Mouse (Mus musculus) limb, embryonic 15.5 days (tissue): Measurements from ENCODE around the gene Cyyr1. TPM values are rescaled to one million over a fixed set of nuclear protein-coding genes. Genes with fewer than 3 reads are reported as not detected.
"Not testable (repeated sequence)": the region's sequence is repeated elsewhere in the genome, so short reads cannot be mapped to it uniquely, and the experiment has no call there.

Source experiments
- ATAC-seq: fragments of 200-750 bp; cut with Nextera tagmentation; 2 replicates; pipeline ENCODE4 v1.8.0; 2017; ENCODE audit warnings: low read depth, moderate TSS enrichment; ENCODE audit not compliant: insufficient number of reproducible peaks, low FRiP score, low TSS enrichment
- H3K27ac ChIP-seq: fragments of 300-500 bp; sonication (generic); 2 replicates; pipeline ENCODE4 v1.5.1; 2015; ENCODE audit warnings: moderate library complexity, mild to moderate bottlenecking, inconsistent platforms
- H3K27me3 ChIP-seq: fragments of 300-500 bp; sonication (generic); 2 replicates; pipeline ENCODE4 v1.6.1; 2015; ENCODE audit warnings: inconsistent platforms
- H3K36me3 ChIP-seq: fragments of 300-500 bp; sonication (generic); 2 replicates; pipeline ENCODE4 v1.6.1; 2015; ENCODE audit warnings: inconsistent platforms
- H3K4me1 ChIP-seq: fragments of 300-500 bp; sonication (generic); 2 replicates; pipeline ENCODE4 v1.6.1; 2015; ENCODE audit warnings: inconsistent platforms
- H3K4me2 ChIP-seq: fragments of 300-500 bp; sonication (generic); 2 replicates; pipeline ENCODE4 v1.6.1; 2015; ENCODE audit warnings: mild to moderate bottlenecking, inconsistent platforms
- H3K4me3 ChIP-seq: fragments of 300-500 bp; sonication (generic); 2 replicates; pipeline ENCODE4 v1.5.1; 2015; ENCODE audit warnings: mild to moderate bottlenecking, inconsistent platforms
- H3K9ac ChIP-seq: fragments of 300-500 bp; sonication (generic); 2 replicates; pipeline ENCODE4 v1.6.1; 2015; ENCODE audit warnings: inconsistent platforms
- H3K9me3 ChIP-seq: fragments of 300-500 bp; sonication (generic); 2 replicates; pipeline ENCODE4 v1.6.1; 2016; ENCODE audit warnings: inconsistent platforms
- WGBS: fragments of 180-500 bp; shearing (Covaris S2); methylation state at CpG from one replicate; pipeline ENCODE4 v1.1.7; 2015; 5-methylcytosine and 5-hydroxymethylcytosine counted together
- polyA plus RNA-seq: library from polyadenylated mRNA; unstranded; fragments of >200 nt; fragmentation: Nextera tagmentation; extraction: Ambion mirVana; gene quantifications from 2 replicates; pipeline ENCODE4 v1.2.1, GENCODE M21; 2015

The Cyyr1 gene
- 3.7 and 3.9 TPM in 2 replicates for polyA plus RNA-seq

GRCm38 (mm10) chr16:85553297-85553696, at the start of gene Cyyr1:
Gene Cyyr1, minus strand, starts transcription at chr16:85553397.
- not testable (repeated sequence) for H3K27ac ChIP-seq, H3K4me3 ChIP-seq, H3K9me3 ChIP-seq, ATAC-seq, H3K9ac ChIP-seq, H3K4me2 ChIP-seq, H3K36me3 ChIP-seq, H3K27me3 ChIP-seq, H3K4me1 ChIP-seq
- WGBS = 79% methylated on average over 13 of the region's 13 CpGs

- Histone ChIP-seq H3K27ac (no peak overlapping the region), H3K27me3 (no peaks in the 10 kb centered on the region), H3K4me2 (no peak overlapping the region), H3K36me3 (no peaks in the 10 kb centered on the region), H3K4me1 (no peaks in the 10 kb centered on the region), H3K4me3 (no peak overlapping the region), H3K9ac (no peak overlapping the region), H3K9me3 (no peaks in the 10 kb centered on the region)
- WGBS = 71% methylated on average over 7 of the region's 7 CpGs
- no peak for ATAC-seq
Measured at GRCm38 (mm10) chr16:85588844-85589243, 35.6 kb upstream of the Cyyr1 start.

- no peaks in the 10 kb centered on the region for H3K36me3 ChIP-seq
- no peak overlapping the region for H3K4me2 ChIP-seq
- WGBS = 71% methylated on average over 4 of the region's 4 CpGs
- no peaks in the 10 kb centered on the region for H3K27me3 ChIP-seq
- ATAC-seq = no peak
- H3K9me3 ChIP-seq = no peaks in the 10 kb centered on the region
- H3K9ac ChIP-seq = no peak overlapping the region
- no peak overlapping the region for H3K4me3 ChIP-seq
- no peak overlapping the region for H3K27ac ChIP-seq
- H3K4me1 ChIP-seq = no peaks in the 10 kb centered on the region
Measured at GRCm38 (mm10) chr16:85587573-85588226, 34.5 kb upstream of the Cyyr1 start.

GRCm38 (mm10) chr16:85566474-85566873, 13.3 kb upstream of the Cyyr1 start:
- no peak overlapping the region for H3K4me2 ChIP-seq
- 80% methylated on average over 5 of the region's 5 CpGs for WGBS
- H3K27me3 ChIP-seq = no peaks in the 10 kb centered on the region
- H3K4me3 ChIP-seq = no peak overlapping the region
- no peak overlapping the region for H3K27ac ChIP-seq
- H3K4me1 ChIP-seq = no peaks in the 10 kb centered on the region
- no peak for ATAC-seq
- no peak overlapping the region for H3K9ac ChIP-seq
- no peaks in the 10 kb centered on the region for H3K36me3 ChIP-seq
- H3K9me3 ChIP-seq = no peaks in the 10 kb centered on the region

- Histone ChIP-seq H3K4me2 (no peak overlapping the region), H3K27me3 (no peaks in the 10 kb centered on the region), H3K9ac (no peak overlapping the region), H3K27ac (no peak overlapping the region), H3K36me3 (no peaks in the 10 kb centered on the region), H3K4me1 (0 out of 2 replicates have a peak, but pooled peaks cover 2% of the 10 kb centered on the region), H3K9me3 (no peaks in the 10 kb centered on the region), H3K4me3 (no peak overlapping the region)
- whole genome bisulfite sequencing = 43% methylated on average over 8 of the region's 8 CpGs
- ATAC-seq = no peak
Measured at GRCm38 (mm10) chr16:85553838-85554237, 641 bp upstream of the Cyyr1 start.

GRCm38 (mm10) chr16:85551976-85552375, 1.2 kb downstream of the Cyyr1 start:
- H3K4me3 ChIP-seq, H3K36me3 ChIP-seq, H3K4me2 ChIP-seq, ATAC-seq, H3K27me3 ChIP-seq, H3K9me3 ChIP-seq, H3K27ac ChIP-seq, H3K9ac ChIP-seq, H3K4me1 ChIP-seq: not testable (repeated sequence)
- 83% methylated on average over 1 of the region's 11 CpGs for WGBS

GRCm38 (mm10) chr16:85549971-85550567, 3.1 kb downstream of the Cyyr1 start:
- no peaks in the 10 kb centered on the region for H3K36me3 ChIP-seq
- no peak overlapping the region for H3K9ac ChIP-seq
- WGBS = 3% methylated on average over 25 of the region's 25 CpGs
- peak overlapping the region; percentile 56 for H3K4me2 ChIP-seq
- 0 out of 2 replicates have a peak, but pooled peaks cover 2% of the 10 kb centered on the region for H3K4me1 ChIP-seq
- H3K4me3 ChIP-seq = peak overlapping the region; percentile 36
- no peak for ATAC-seq
- no peaks in the 10 kb centered on the region for H3K9me3 ChIP-seq
- H3K27me3 ChIP-seq = no peaks in the 10 kb centered on the region
- H3K27ac ChIP-seq = no peak overlapping the region

GRCm38 (mm10) chr16:85546519-85546918, 6.7 kb downstream of the Cyyr1 start:
- Histone ChIP-seq H3K27me3 (no peaks in the 10 kb centered on the region), H3K27ac (no peak overlapping the region), H3K4me3 (no peak overlapping the region), H3K36me3 (no peaks in the 10 kb centered on the region), H3K4me1 (0 out of 2 replicates have a peak, but pooled peaks cover 2% of the 10 kb centered on the region), H3K9me3 (no peaks in the 10 kb centered on the region), H3K4me2 (no peak overlapping the region), H3K9ac (no peak overlapping the region)
- 61% methylated on average over 6 of the region's 6 CpGs for WGBS
- ATAC-seq = no peak

GRCm38 (mm10) chr16:85541676-85542273, 11.4 kb downstream of the Cyyr1 start:
- no peaks in the 10 kb centered on the region for H3K9me3 ChIP-seq
- no peak overlapping the region for H3K4me3 ChIP-seq
- WGBS = 42% methylated on average over 4 of the region's 4 CpGs
- H3K27ac ChIP-seq = no peak overlapping the region
- H3K4me2 ChIP-seq = no peak overlapping the region
- H3K4me1 ChIP-seq = no peaks in the 10 kb centered on the region
- no peak for ATAC-seq
- no peaks in the 10 kb centered on the region for H3K36me3 ChIP-seq
- no peak overlapping the region for H3K9ac ChIP-seq
- no peaks in the 10 kb centered on the region for H3K27me3 ChIP-seq

GRCm38 (mm10) chr16:85541023-85541422, 12.2 kb downstream of the Cyyr1 start:
- no peak overlapping the region for H3K4me2 ChIP-seq
- H3K4me1 ChIP-seq = no peaks in the 10 kb centered on the region
- no peak overlapping the region for H3K4me3 ChIP-seq
- no peaks in the 10 kb centered on the region for H3K27me3 ChIP-seq
- H3K9me3 ChIP-seq = no peaks in the 10 kb centered on the region
- no peak for ATAC-seq
- no peaks in the 10 kb centered on the region for H3K36me3 ChIP-seq
- WGBS = 88% methylated on average over 6 of the region's 6 CpGs
- no peak overlapping the region for H3K9ac ChIP-seq
- no peak overlapping the region for H3K27ac ChIP-seq

GRCm38 (mm10) chr16:85538367-85538766, 14.8 kb downstream of the Cyyr1 start:
- H3K9ac ChIP-seq = no peak overlapping the region
- WGBS = 50% methylated on average over 5 of the region's 5 CpGs
- no peak overlapping the region for H3K4me3 ChIP-seq
- ATAC-seq = no peak
- H3K4me1 ChIP-seq = no peaks in the 10 kb centered on the region
- H3K36me3 ChIP-seq = no peaks in the 10 kb centered on the region
- H3K9me3 ChIP-seq = no peaks in the 10 kb centered on the region
- no peaks in the 10 kb centered on the region for H3K27me3 ChIP-seq
- H3K4me2 ChIP-seq = no peak overlapping the region
- H3K27ac ChIP-seq = no peak overlapping the region

- H3K27ac ChIP-seq = no peak overlapping the region
- no peak overlapping the region for H3K9ac ChIP-seq
- ATAC-seq = no peak
- no peaks in the 10 kb centered on the region for H3K9me3 ChIP-seq
- no peak overlapping the region for H3K4me2 ChIP-seq
- WGBS = 84% methylated on average over 8 of the region's 8 CpGs
- no peaks in the 10 kb centered on the region for H3K4me1 ChIP-seq
- H3K36me3 ChIP-seq = no peaks in the 10 kb centered on the region
- no peak overlapping the region for H3K4me3 ChIP-seq
- no peaks in the 10 kb centered on the region for H3K27me3 ChIP-seq
Measured at GRCm38 (mm10) chr16:85536075-85536474, 17.1 kb downstream of the Cyyr1 start.
